Mouse (Mus musculus) left cerebral cortex, postnatal 14 days (tissue): ENCODE measurements around the gene H2-Q6. TPM values are rescaled to one million over a fixed set of nuclear protein-coding genes. Genes with fewer than 3 reads are reported as not detected.
A peak's percentile ranks its signal among the peaks of the same experiment; 100 is the strongest.
"Not testable (repeated sequence)": the region's sequence is repeated elsewhere in the genome, so short reads cannot be mapped to it uniquely, and the experiment has no call there.

Experiments used
- DNase-seq, 2 experiments: peaks; one replicate each; pipeline ENCODE4 v3.0.0; 2021 to 2022; ENCODE audit warnings: low spot score in 2 of 2, mixed read lengths in 1 of 2
- intact Hi-C: fragments of 180-260 bp; cut with DNase I; formaldehyde crosslinking; loops from one replicate; pipeline ENCODE4 v1.15.1; 2025
- total RNA-seq, 2 experiments: library from RNA; stranded (reverse); gene quantifications; 2 replicates each; pipeline ENCODE4 v1.2.3; 2021

The H2-Q6 gene
- total RNA-seq, 2 experiments from 2014 or later, result not detected

- DNase-seq, intact Hi-C loops: not testable (repeated sequence)
These were observed 4.2 kb downstream of the H2-Q6 start for GRCm38 (mm10) chr17:35428883-35429282.

- DNase-seq, intact Hi-C loops: not testable (repeated sequence)
These were observed 6.0 kb downstream of the H2-Q6 start for GRCm38 (mm10) chr17:35430671-35431070.

- DNase-seq, intact Hi-C loops: not testable (repeated sequence)
These were observed 7.5 kb downstream of the H2-Q6 start for GRCm38 (mm10) chr17:35432167-35432566.

- intact Hi-C loops, DNase-seq: not testable (repeated sequence)
These were observed 10.2 kb downstream of the H2-Q6 start for GRCm38 (mm10) chr17:35434836-35435235.

GRCm38 (mm10) chr17:35435577-35435976 is 10.9 kb downstream of the H2-Q6 start:
- intact Hi-C loops, DNase-seq: not testable (repeated sequence)

GRCm38 (mm10) chr17:35437386-35437936 is 12.8 kb downstream of the H2-Q6 start:
- intact Hi-C loops, DNase-seq: not testable (repeated sequence)

GRCm38 (mm10) chr17:35438395-35438794 is 13.7 kb downstream of the H2-Q6 start:
- DNase-seq, intact Hi-C loops: not testable (repeated sequence)

- peak; percentile 62 to 65 for DNase-seq
- intact Hi-C loops, result not testable (repeated sequence)
These were observed 14.2 kb downstream of the H2-Q6 start, which contains the start of gene H2-Q7 for GRCm38 (mm10) chr17:35438885-35439284. TSS of gene H2-Q7 (plus strand) at chr17:35439155.

GRCm38 (mm10) chr17:35439295-35439747 is 14.7 kb downstream of the H2-Q6 start:
- DNase-seq, intact Hi-C loops: not testable (repeated sequence)

- DNase-seq, intact Hi-C loops: not testable (repeated sequence)
These were observed 15.4 kb downstream of the H2-Q6 start for GRCm38 (mm10) chr17:35439925-35440645.

GRCm38 (mm10) chr17:35442376-35442775 is 17.7 kb downstream of the H2-Q6 start:
- DNase-seq, intact Hi-C loops: not testable (repeated sequence)

DNA sequence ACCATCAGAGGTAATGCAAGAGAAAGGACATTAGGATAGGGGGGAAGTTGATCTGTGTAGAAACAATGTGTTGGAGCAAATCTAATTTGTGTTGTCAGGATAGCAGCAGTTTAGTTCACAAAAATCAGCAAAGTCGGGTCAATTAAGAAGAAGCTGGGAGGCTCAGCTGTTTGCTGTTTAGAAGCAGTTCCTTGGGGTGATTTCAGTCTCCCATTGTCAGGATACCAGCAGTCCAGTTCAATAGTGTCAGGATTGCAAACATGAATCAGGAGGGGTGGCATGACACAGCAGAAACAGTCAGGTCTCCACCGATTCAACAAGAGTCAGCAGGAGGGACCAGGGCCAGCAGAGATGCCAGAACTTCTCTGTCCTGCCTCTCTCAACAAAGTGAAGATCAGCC is 19.9 kb downstream of the H2-Q6 start:
- intact Hi-C loops, DNase-seq: not testable (repeated sequence)

GRCm38 (mm10) chr17:35458247-35458646 is 33.6 kb downstream of the H2-Q6 start:
- intact Hi-C loops, DNase-seq: not testable (repeated sequence)

GRCm38 (mm10) chr17:35460513-35461341 is 36.1 kb downstream of the H2-Q6 start:
- DNase-seq, intact Hi-C loops: not testable (repeated sequence)

GRCm38 (mm10) chr17:35465651-35466050 is 41.0 kb downstream of the H2-Q6 start:
- intact Hi-C loops, DNase-seq: not testable (repeated sequence)

- DNase-seq, intact Hi-C loops: not testable (repeated sequence)
These were observed 44.3 kb downstream of the H2-Q6 start for GRCm38 (mm10) chr17:35468936-35469335.

- intact Hi-C loops, result no loop called here
- DNase-seq, result no peak
These were observed 45.4 kb downstream of the H2-Q6 start, which contains the start of gene H2-Q10 for GRCm38 (mm10) chr17:35469842-35470751. TSS of gene H2-Q10 (plus strand) at chr17:35470089.
